Mouse (Mus musculus) liver, embryonic 14.5 days (tissue): ENCODE results near the gene Kcnma1.

Experiments used
- CTCF ChIP-seq: IDR thresholded peaks from 2 replicates; pipeline ENCODE4 v1.5.1; 2016; ENCODE audit warnings: antibody characterized with exemption, low read depth, control low read depth
- EP300 ChIP-seq: IDR thresholded peaks from 2 replicates; pipeline ENCODE4 v1.6.1; 2016; ENCODE audit warnings: antibody characterized with exemption, low read depth

- no peak for TF ChIP-seq CTCF
- no peak for TF ChIP-seq EP300
Measured at GRCm38 (mm10) chr14:23422481-23423040, 591.7 kb downstream of the Kcnma1 start.
